Mouse (Mus musculus) forebrain, embryonic 11.5 days (tissue): Measurements from ENCODE around the gene Ass1. TPM values are rescaled to one million over a fixed set of nuclear protein-coding genes. Genes with fewer than 3 reads are reported as not detected.
A peak's percentile ranks its signal among the peaks of the same experiment; 100 is the strongest.

ENCODE experiments used
- ATAC-seq: fragments of 200-750 bp; cut with Nextera tagmentation; replicated peaks from 2 replicates; pipeline ENCODE4 v1.8.0; 2017; ENCODE audit warnings: moderate TSS enrichment; ENCODE audit not compliant: low FRiP score
- DNase-seq: peaks from one replicate; pipeline ENCODE4 v3.0.0-alpha.2; 2017; ENCODE audit warnings: low spot score
- H3K27ac ChIP-seq: fragments of 300-500 bp; sonication (generic); 2 replicates; pipeline ENCODE4 v1.5.1; 2014; ENCODE audit warnings: low read depth, low read length
- H3K27me3 ChIP-seq: fragments of 300-500 bp; sonication (generic); 2 replicates; pipeline ENCODE4 v1.6.1; 2014; ENCODE audit warnings: mild to moderate bottlenecking, low read length, mixed read lengths; ENCODE audit not compliant: control insufficient read depth, insufficient read depth
- H3K36me3 ChIP-seq: fragments of 300-500 bp; sonication (generic); 2 replicates; pipeline ENCODE4 v1.6.1; 2014; ENCODE audit warnings: mild to moderate bottlenecking, low read length, moderate library complexity, mixed read lengths; ENCODE audit not compliant: control insufficient read depth, insufficient read depth
- H3K4me1 ChIP-seq: fragments of 300-500 bp; sonication (generic); replicated peaks from 2 replicates; pipeline ENCODE4 v1.6.1; 2014; ENCODE audit warnings: low read length, mixed read lengths; ENCODE audit not compliant: control insufficient read depth, insufficient read depth
- H3K4me2 ChIP-seq: fragments of 300-500 bp; sonication (generic); 2 replicates; pipeline ENCODE4 v1.6.1; 2014; ENCODE audit warnings: low read depth, mild to moderate bottlenecking, low read length, moderate library complexity, mixed read lengths; ENCODE audit not compliant: severe bottlenecking
- H3K4me3 ChIP-seq: fragments of 300-500 bp; sonication (generic); 2 replicates; pipeline ENCODE4 v1.5.1; 2014; ENCODE audit warnings: low read depth, low read length
- H3K9ac ChIP-seq: fragments of 300-500 bp; sonication (generic); 2 replicates; pipeline ENCODE4 v1.6.1; 2014; ENCODE audit warnings: low read length
- H3K9me3 ChIP-seq: fragments of 300-500 bp; sonication (generic); 2 replicates; pipeline ENCODE4 v1.6.1; 2016; ENCODE audit warnings: low read length, mixed read lengths; ENCODE audit not compliant: control insufficient read depth
- WGBS: fragments of 180-500 bp; shearing (Covaris S2); extraction: QIAGEN DNeasy Blood & Tissue Kit; methylation state at CpG from one replicate; pipeline ENCODE4 v1.1.7; 2014; 5-methylcytosine and 5-hydroxymethylcytosine counted together
- polyA plus RNA-seq: library from polyadenylated mRNA; unstranded; fragments of >200 nt; fragmentation: Nextera tagmentation; extraction: Ambion mirVana; gene quantifications from 2 replicates; pipeline ENCODE4 v1.2.1, GENCODE M21; 2014

Gene Ass1
- polyA plus RNA-seq, 1 experiment from 2014 or later = 3.3 TPM

GRCm38 (mm10) chr2:31462051-31462450 lies 8.0 kb upstream of the Ass1 start:
- 0 out of 2 replicates have a peak, but pooled peaks cover 2% of the 10 kb centered on the region for H3K4me1 ChIP-seq
- no peak overlapping the region for H3K4me3 ChIP-seq
- peaks cover 15% of the 10 kb centered on the region for H3K27me3 ChIP-seq
- no peak overlapping the region for H3K27ac ChIP-seq
- no peak for DNase-seq
- no peaks in the 10 kb centered on the region for H3K9me3 ChIP-seq
- H3K9ac ChIP-seq = no peak overlapping the region
- no peaks in the 10 kb centered on the region for H3K36me3 ChIP-seq
- 51% methylated on average over 8 of the region's 8 CpGs for WGBS
- ATAC-seq = no peak
- H3K4me2 ChIP-seq = no peak overlapping the region

GRCm38 (mm10) chr2:31463253-31463652 lies 6.8 kb upstream of the Ass1 start:
- ATAC-seq = no peak

GRCm38 (mm10) chr2:31463696-31464528 lies 6.1 kb upstream of the Ass1 start:
- ATAC-seq (no peak), DNase-seq (no peak)
- Histone ChIP-seq H3K4me2 (no peak overlapping the region), H3K27me3 (peaks cover 19% of the 10 kb centered on the region), H3K9me3 (no peaks in the 10 kb centered on the region), H3K4me1 (0 out of 2 replicates have a peak, but pooled peaks cover 2% of the 10 kb centered on the region), H3K27ac (no peak overlapping the region), H3K36me3 (no peaks in the 10 kb centered on the region), H3K4me3 (no peak overlapping the region), H3K9ac (no peak overlapping the region)
- WGBS = 60% methylated on average over 8 of the region's 8 CpGs

More at GRCm38 (mm10) chr2:31463253-31463652, 6.8 kb upstream of the Ass1 start:
- Histone ChIP-seq H3K9me3 (no peaks in the 10 kb centered on the region), H3K36me3 (no peaks in the 10 kb centered on the region), H3K27me3 (peaks cover 16% of the 10 kb centered on the region), H3K4me2 (no peak overlapping the region), H3K27ac (no peak overlapping the region), H3K9ac (no peak overlapping the region), H3K4me3 (no peak overlapping the region), H3K4me1 (0 out of 2 replicates have a peak, but pooled peaks cover 2% of the 10 kb centered on the region)
- 88% methylated on average over 7 of the region's 7 CpGs for WGBS
- DNase-seq = no peak

- whole genome bisulfite sequencing = 81% methylated on average over 6 of the region's 6 CpGs
- DNase-seq (no peak), ATAC-seq (no peak)
- Histone ChIP-seq H3K4me1 (0 out of 2 replicates have a peak, but pooled peaks cover 2% of the 10 kb centered on the region), H3K9ac (no peak overlapping the region), H3K4me2 (no peak overlapping the region), H3K36me3 (no peaks in the 10 kb centered on the region), H3K4me3 (no peak overlapping the region), H3K27ac (no peak overlapping the region), H3K27me3 (peaks cover 25% of the 10 kb centered on the region), H3K9me3 (no peaks in the 10 kb centered on the region)
Observed at GRCm38 (mm10) chr2:31464529-31464910, 5.5 kb upstream of the Ass1 start.

GRCm38 (mm10) chr2:31467457-31467856 lies 2.5 kb upstream of the Ass1 start:
- no peak overlapping the region for H3K9ac ChIP-seq
- H3K4me3 ChIP-seq = no peak overlapping the region
- no peak overlapping the region for H3K4me2 ChIP-seq
- DNase-seq (no peak), ATAC-seq (no peak)
- peaks cover 36% of the 10 kb centered on the region for H3K27me3 ChIP-seq
- H3K4me1 ChIP-seq = peaks cover 8% of the 10 kb centered on the region
- 81% methylated on average over 1 of the region's 1 CpGs for WGBS
- H3K36me3 ChIP-seq = no peaks in the 10 kb centered on the region
- H3K9me3 ChIP-seq = no peaks in the 10 kb centered on the region
- H3K27ac ChIP-seq = no peak overlapping the region

GRCm38 (mm10) chr2:31468857-31469256 lies 1.1 kb upstream of the Ass1 start:
- 72% methylated on average over 7 of the region's 7 CpGs for WGBS
- no peak for DNase-seq
- Histone ChIP-seq H3K4me2 (no peak overlapping the region), H3K4me1 (peaks cover 8% of the 10 kb centered on the region), H3K36me3 (no peaks in the 10 kb centered on the region), H3K4me3 (no peak overlapping the region), H3K27me3 (peaks cover 36% of the 10 kb centered on the region), H3K9ac (no peak overlapping the region), H3K27ac (no peak overlapping the region), H3K9me3 (no peaks in the 10 kb centered on the region)
- no peak for ATAC-seq

GRCm38 (mm10) chr2:31469480-31469879 lies 527 bp upstream of the Ass1 start:
- H3K36me3 ChIP-seq = no peaks in the 10 kb centered on the region
- 28% methylated on average over 7 of the region's 7 CpGs for WGBS
- peaks cover 36% of the 10 kb centered on the region for H3K27me3 ChIP-seq
- no peak for ATAC-seq
- H3K27ac ChIP-seq = no peak overlapping the region
- H3K9ac ChIP-seq = no peak overlapping the region
- H3K9me3 ChIP-seq = no peaks in the 10 kb centered on the region
- H3K4me1 ChIP-seq = peaks cover 8% of the 10 kb centered on the region
- DNase-seq = no peak
- peak overlapping the region; percentile 83 for H3K4me2 ChIP-seq
- peak overlapping the region; percentile 37; the same call in 1 of the 2 replicates for H3K4me3 ChIP-seq

GRCm38 (mm10) chr2:31470683-31471385 lies 827 bp downstream of the Ass1 start:
- Histone ChIP-seq H3K9me3 (no peaks in the 10 kb centered on the region), H3K4me2 (peak overlapping the region; percentile 83), H3K4me3 (peak overlapping the region; percentile 37), H3K9ac (no peak overlapping the region; the same call in 1 of the 2 replicates), H3K27me3 (peaks cover 36% of the 10 kb centered on the region), H3K27ac (no peak overlapping the region), H3K36me3 (no peaks in the 10 kb centered on the region), H3K4me1 (peaks cover 8% of the 10 kb centered on the region)
- WGBS = 14% methylated on average over 18 of the region's 19 CpGs
- ATAC-seq = no peak
- no peak for DNase-seq
